Mouse (Mus musculus): Measurements from ENCODE around the gene Rab3b.
"Not testable (repeated sequence)": the region's sequence is repeated elsewhere in the genome, so short reads cannot be mapped to it uniquely, and the experiment has no call there.

Gene Rab3b

GRCm38 (mm10) chr4:108900421-108900820, 21.6 kb downstream of the Rab3b start:
- DNase-seq = no peak

GRCm38 (mm10) chr4:108902886-108903285, 24.0 kb downstream of the Rab3b start:
- DNase-seq = no peak

GRCm38 (mm10) chr4:108903346-108903745, 24.5 kb downstream of the Rab3b start:
- no peak for DNase-seq

GRCm38 (mm10) chr4:108904076-108904475, 25.2 kb downstream of the Rab3b start:
- no peak for DNase-seq

- no peak for DNase-seq
These were observed 25.9 kb downstream of the Rab3b start for GRCm38 (mm10) chr4:108904790-108905189.

- DNase-seq = no peak
These were observed 27.0 kb downstream of the Rab3b start for GRCm38 (mm10) chr4:108905859-108906258.

- DNase-seq = no peak
These were observed 28.6 kb downstream of the Rab3b start for GRCm38 (mm10) chr4:108907475-108907874.

GRCm38 (mm10) chr4:108909872-108910425, 31.1 kb downstream of the Rab3b start:
- DNase-seq = no peak

- DNase-seq = no peak
These were observed 33.0 kb downstream of the Rab3b start for GRCm38 (mm10) chr4:108911866-108912265.

- no peak for DNase-seq
These were observed 34.3 kb downstream of the Rab3b start for GRCm38 (mm10) chr4:108913180-108913579.

GRCm38 (mm10) chr4:108914391-108914790, 35.5 kb downstream of the Rab3b start:
- DNase-seq = no peak

GRCm38 (mm10) chr4:108915101-108915500, 36.2 kb downstream of the Rab3b start:
- no peak for DNase-seq

- no peak for DNase-seq
These were observed 38.8 kb downstream of the Rab3b start for GRCm38 (mm10) chr4:108917654-108918053.

- DNase-seq = not testable (repeated sequence)
These were observed 49.1 kb downstream of the Rab3b start for GRCm38 (mm10) chr4:108927945-108928344.

- no peak for DNase-seq
These were observed 54.3 kb downstream of the Rab3b start for GRCm38 (mm10) chr4:108933163-108933562.

- no peak for DNase-seq
These were observed 56.0 kb downstream of the Rab3b start for GRCm38 (mm10) chr4:108934856-108935255.

- DNase-seq = peak; percentile 52
These were observed 59.2 kb downstream of the Rab3b start for GRCm38 (mm10) chr4:108937848-108938771.

- no peak for DNase-seq
These were observed 62.0 kb downstream of the Rab3b start for GRCm38 (mm10) chr4:108940681-108941473.

GRCm38 (mm10) chr4:108942171-108942570, 63.3 kb downstream of the Rab3b start:
- no peak for DNase-seq

- no peak for DNase-seq
These were observed 64.3 kb downstream of the Rab3b start for GRCm38 (mm10) chr4:108942986-108943720.

GRCm38 (mm10) chr4:108949168-108949567, 70.3 kb downstream of the Rab3b start:
- peak; percentile 75 for DNase-seq

- DNase-seq = no peak
These were observed 71.3 kb downstream of the Rab3b start for GRCm38 (mm10) chr4:108950201-108950600.

GRCm38 (mm10) chr4:108951663-108952062, 72.8 kb downstream of the Rab3b start:
- DNase-seq = no peak

Measured in cerebellum, adult 11 months (tissue).